Mouse (Mus musculus) hindbrain, postnatal 0 days (tissue): ENCODE measurements at regions not wholly inside any gene's neighbourhood (a gene's known extent, or its start where the extent isn't known, plus 50 kb on each side); places are given as distances from the start of the nearest gene placed in this dataset.

ENCODE experiments used
- ATAC-seq: fragments of 200-750 bp; cut with Nextera tagmentation; 2 replicates; pipeline ENCODE4 v1.8.0; 2017; ENCODE audit warnings: mild to moderate bottlenecking, moderate TSS enrichment, moderate library complexity
- DNase-seq: peaks from one replicate; pipeline ENCODE4 v3.0.0-alpha.2; 2015; ENCODE audit warnings: low spot score
- H3K27ac ChIP-seq: fragments of 300-500 bp; sonication (generic); 2 replicates; pipeline ENCODE4 v1.5.1; 2014; ENCODE audit warnings: mild to moderate bottlenecking
- H3K27me3 ChIP-seq: fragments of 300-500 bp; sonication (generic); 2 replicates; pipeline ENCODE4 v1.6.1; 2014; ENCODE audit warnings: low read length, mixed read lengths; ENCODE audit not compliant: insufficient read depth
- H3K36me3 ChIP-seq: fragments of 300-500 bp; sonication (generic); 2 replicates; pipeline ENCODE4 v1.6.1; 2014; ENCODE audit warnings: low read length, mixed read lengths; ENCODE audit not compliant: insufficient read depth
- H3K4me1 ChIP-seq: fragments of 300-500 bp; sonication (generic); 2 replicates; pipeline ENCODE4 v1.6.1; 2014; ENCODE audit warnings: antibody characterized with exemption, low read length, mixed read lengths; ENCODE audit not compliant: insufficient read depth
- H3K4me2 ChIP-seq: fragments of 300-500 bp; sonication (generic); 2 replicates; pipeline ENCODE4 v1.6.1; 2014; ENCODE audit warnings: low read depth, mild to moderate bottlenecking, low read length, moderate library complexity, mixed read lengths
- H3K4me3 ChIP-seq: fragments of 300-500 bp; sonication (generic); 2 replicates; pipeline ENCODE4 v1.5.1; 2014; ENCODE audit warnings: low read length
- H3K9ac ChIP-seq: fragments of 300-500 bp; sonication (generic); replicated peaks from 2 replicates; pipeline ENCODE4 v1.6.1; 2014; ENCODE audit warnings: mild to moderate bottlenecking, low read length, moderate library complexity, mixed read lengths
- H3K9me3 ChIP-seq: fragments of 300-500 bp; sonication (generic); 2 replicates; pipeline ENCODE4 v1.6.1; 2016; ENCODE audit warnings: low read length, mixed read lengths
- CTCF ChIP-seq: IDR thresholded peaks from 2 replicates; pipeline ENCODE4 v1.5.1; 2016; ENCODE audit warnings: antibody characterized with exemption, control low read depth, low read depth
- WGBS: fragments of 180-500 bp; shearing (Covaris S2); extraction: QIAGEN DNeasy Blood & Tissue Kit; methylation state at CpG from one replicate; pipeline ENCODE4 v1.1.7; 2014; 5-methylcytosine and 5-hydroxymethylcytosine counted together

GRCm38 (mm10) chr9:116294073-116294472 lies 118.9 kb upstream of the Tgfbr2 start:
- H3K27ac ChIP-seq = no peak overlapping the region
- TF ChIP-seq CTCF = no peak
- no peak for DNase-seq
- no peaks in the 10 kb centered on the region for H3K9me3 ChIP-seq
- no peak overlapping the region for H3K9ac ChIP-seq
- no peak for ATAC-seq
- 89% methylated on average over 3 of the region's 3 CpGs for WGBS
- no peak overlapping the region for H3K4me2 ChIP-seq
- no peaks in the 10 kb centered on the region for H3K36me3 ChIP-seq
- no peaks in the 10 kb centered on the region for H3K27me3 ChIP-seq
- H3K4me3 ChIP-seq = no peak overlapping the region
- no peaks in the 10 kb centered on the region for H3K4me1 ChIP-seq

- Histone ChIP-seq H3K27ac (no peak overlapping the region), H3K9me3 (no peaks in the 10 kb centered on the region), H3K9ac (no peak overlapping the region), H3K4me1 (no peaks in the 10 kb centered on the region), H3K4me3 (no peak overlapping the region), H3K27me3 (no peaks in the 10 kb centered on the region), H3K4me2 (no peak overlapping the region), H3K36me3 (no peaks in the 10 kb centered on the region)
- 84% methylated on average over 6 of the region's 6 CpGs for WGBS
- ATAC-seq = no peak
- no peak for DNase-seq
- no peak for TF ChIP-seq CTCF
Measured at GRCm38 (mm10) chr9:116293110-116293509, 118.0 kb upstream of the Tgfbr2 start.

DNA sequence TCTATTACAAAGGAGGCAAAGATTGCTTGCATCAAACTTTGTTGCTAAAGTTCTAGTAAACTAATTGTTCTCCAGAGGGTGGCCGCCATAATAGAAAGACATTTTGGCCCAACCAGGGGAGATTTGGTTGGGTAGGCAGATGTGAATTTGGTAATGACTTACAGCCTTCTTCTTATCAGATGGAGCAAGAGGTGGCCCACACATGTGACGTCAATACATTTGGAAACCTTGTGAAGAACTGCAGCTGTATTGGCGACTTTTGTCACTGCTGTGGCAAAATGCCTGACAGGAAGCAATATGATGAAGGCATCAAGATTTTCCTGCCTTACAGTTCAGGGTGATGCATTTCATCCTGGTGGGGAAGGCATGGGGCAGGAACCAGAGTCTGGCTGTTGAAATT lies 116.5 kb upstream of the Tgfbr2 start:
- TF ChIP-seq CTCF = no peak
- H3K27me3 ChIP-seq = no peaks in the 10 kb centered on the region
- no peak overlapping the region for H3K27ac ChIP-seq
- no peak overlapping the region for H3K9ac ChIP-seq
- H3K36me3 ChIP-seq = no peaks in the 10 kb centered on the region
- ATAC-seq = no peak
- WGBS = 96% methylated on average over 3 of the region's 3 CpGs
- DNase-seq = no peak
- no peaks in the 10 kb centered on the region for H3K9me3 ChIP-seq
- H3K4me3 ChIP-seq = no peak overlapping the region
- no peak overlapping the region for H3K4me2 ChIP-seq
- no peaks in the 10 kb centered on the region for H3K4me1 ChIP-seq

GRCm38 (mm10) chr9:116290896-116291295 lies 115.7 kb upstream of the Tgfbr2 start:
- Histone ChIP-seq H3K4me3 (no peak overlapping the region), H3K36me3 (no peaks in the 10 kb centered on the region)
- TF ChIP-seq CTCF = no peak

GRCm38 (mm10) chr9:116285691-116286431 lies 110.7 kb upstream of the Tgfbr2 start:
- H3K27ac ChIP-seq = no peak overlapping the region
- H3K36me3 ChIP-seq = no peaks in the 10 kb centered on the region
- ATAC-seq = no peak
- H3K9me3 ChIP-seq = no peaks in the 10 kb centered on the region
- 45% methylated on average over 11 of the region's 11 CpGs for WGBS
- DNase-seq = peak; percentile 10
- no peak overlapping the region for H3K4me3 ChIP-seq
- H3K4me1 ChIP-seq = no peaks in the 10 kb centered on the region
- H3K27me3 ChIP-seq = no peaks in the 10 kb centered on the region
- H3K4me2 ChIP-seq = no peak overlapping the region
- no peak for TF ChIP-seq CTCF
- no peak overlapping the region for H3K9ac ChIP-seq

More at GRCm38 (mm10) chr9:116290896-116291295, 115.7 kb upstream of the Tgfbr2 start:
- H3K9ac ChIP-seq = no peak overlapping the region
- H3K27ac ChIP-seq = no peak overlapping the region
- H3K27me3 ChIP-seq = no peaks in the 10 kb centered on the region
- H3K9me3 ChIP-seq = no peaks in the 10 kb centered on the region
- H3K4me2 ChIP-seq = no peak overlapping the region
- DNase-seq (no peak), ATAC-seq (no peak)
- no peaks in the 10 kb centered on the region for H3K4me1 ChIP-seq
- 88% methylated on average over 1 of the region's 1 CpGs for WGBS

- Histone ChIP-seq H3K9ac (no peak overlapping the region), H3K9me3 (no peaks in the 10 kb centered on the region), H3K27ac (no peak overlapping the region), H3K4me3 (no peak overlapping the region), H3K27me3 (no peaks in the 10 kb centered on the region), H3K36me3 (no peaks in the 10 kb centered on the region), H3K4me1 (no peaks in the 10 kb centered on the region), H3K4me2 (no peak overlapping the region)
- no peak for DNase-seq
- 95% methylated on average over 1 of the region's 1 CpGs for WGBS
- TF ChIP-seq CTCF = no peak
- no peak for ATAC-seq
Measured at GRCm38 (mm10) chr9:116283790-116284526, 108.8 kb upstream of the Tgfbr2 start.

- no peak overlapping the region for H3K27ac ChIP-seq
- ATAC-seq = no peak
- no peak for DNase-seq
- no peak for TF ChIP-seq CTCF
- no peak overlapping the region for H3K4me3 ChIP-seq
- no peaks in the 10 kb centered on the region for H3K9me3 ChIP-seq
- H3K4me1 ChIP-seq = no peaks in the 10 kb centered on the region
- no peaks in the 10 kb centered on the region for H3K27me3 ChIP-seq
- no peak overlapping the region for H3K4me2 ChIP-seq
- H3K9ac ChIP-seq = no peak overlapping the region
- H3K36me3 ChIP-seq = no peaks in the 10 kb centered on the region
Measured at GRCm38 (mm10) chr9:116281654-116282053, 106.5 kb upstream of the Tgfbr2 start.
